Mouse (Mus musculus) CD4-positive, CD25-positive, alpha-beta regulatory T cell, adult 2 months (primary cell): ENCODE results near the gene Ttc28.

Source experiments
- DNase-seq: peaks from one replicate; pipeline ENCODE4 v3.0.0-alpha.2; 2012; ENCODE audit warnings: low read depth, low spot score

Ttc28 gene

DNA sequence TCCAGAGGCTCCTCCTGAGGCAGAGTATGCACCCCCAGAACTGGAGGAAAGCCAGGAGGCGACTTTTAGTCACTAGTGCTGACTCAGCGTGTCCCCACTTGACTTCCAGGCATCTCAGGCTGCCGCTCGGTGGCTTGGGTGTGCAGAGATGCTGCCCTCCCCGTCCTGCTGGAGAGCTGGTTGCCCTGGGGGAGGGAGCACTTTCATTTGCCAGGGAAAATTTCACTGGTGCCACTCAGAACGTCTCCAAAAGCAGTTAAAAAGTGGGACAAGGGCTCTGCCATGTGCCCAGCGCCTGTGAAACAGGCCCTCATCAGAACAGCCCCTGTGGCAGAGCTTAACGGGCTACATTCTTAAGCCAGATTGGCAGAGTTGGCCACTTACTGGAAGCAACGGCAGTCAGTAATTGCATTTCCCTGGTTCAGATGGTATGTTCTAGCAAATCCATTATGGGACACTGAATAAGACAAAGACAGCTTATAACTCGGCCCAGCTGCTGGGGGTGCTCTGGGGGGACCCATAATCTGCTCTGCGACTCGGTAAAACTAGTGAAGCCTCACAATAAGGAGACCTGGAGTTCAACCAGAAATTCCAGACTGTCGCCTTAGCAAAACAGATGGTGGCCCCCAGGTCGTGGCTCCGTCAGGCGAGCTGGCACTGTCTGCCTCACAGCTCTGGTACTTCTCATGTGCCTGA lies 321.5 kb downstream of the Ttc28 start:
- DNase-seq = peak; percentile 18

DNA sequence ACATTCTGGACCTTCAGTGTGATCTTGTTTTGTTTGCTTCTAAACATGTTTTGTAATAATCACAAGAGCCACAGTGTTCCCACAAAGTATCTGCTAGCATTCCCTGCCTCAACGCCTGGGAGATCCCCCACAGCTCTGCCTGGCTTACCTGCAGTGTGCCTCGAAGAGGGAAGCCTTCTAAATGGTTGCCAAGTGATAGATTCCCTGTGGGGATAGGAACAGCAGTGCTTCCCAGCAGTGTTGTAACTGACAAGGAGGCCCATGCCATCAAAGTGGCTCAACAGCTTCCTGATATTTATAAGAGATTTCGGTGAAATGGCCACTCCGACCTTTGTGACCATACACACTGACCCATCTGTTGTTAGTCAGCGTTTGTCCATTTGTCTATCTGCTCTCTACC lies 324.6 kb downstream of the Ttc28 start:
- DNase-seq = no peak

DNA sequence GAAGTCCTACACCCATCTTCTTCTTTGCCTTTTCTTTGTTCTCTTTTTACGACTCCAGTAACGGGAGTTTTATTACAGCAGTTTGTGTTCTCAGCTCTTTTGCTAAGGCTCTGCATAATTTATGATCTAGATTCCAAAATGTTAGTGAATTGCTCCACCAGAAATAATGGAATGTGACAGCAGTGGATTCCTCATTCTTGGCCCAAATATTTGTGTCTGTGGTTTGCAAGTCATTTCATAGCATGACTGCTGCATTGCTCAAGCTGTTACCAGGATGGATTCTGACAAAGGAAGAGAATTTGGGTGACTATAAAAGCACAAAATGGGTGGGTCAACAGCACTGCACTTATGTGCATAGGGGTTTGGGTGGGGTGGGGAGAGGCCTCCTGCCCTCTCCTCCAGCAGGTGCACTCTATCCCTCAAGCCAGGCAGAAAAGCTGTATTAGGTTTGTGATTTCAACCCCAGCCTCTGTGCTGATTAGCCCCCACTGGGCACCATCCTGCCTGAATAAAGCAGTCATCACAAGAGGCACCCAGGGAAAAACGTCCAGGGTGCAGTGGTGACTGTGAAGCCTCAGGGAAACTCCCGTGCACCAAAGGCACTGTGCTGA lies 325.5 kb downstream of the Ttc28 start:
- DNase-seq = no peak

DNA sequence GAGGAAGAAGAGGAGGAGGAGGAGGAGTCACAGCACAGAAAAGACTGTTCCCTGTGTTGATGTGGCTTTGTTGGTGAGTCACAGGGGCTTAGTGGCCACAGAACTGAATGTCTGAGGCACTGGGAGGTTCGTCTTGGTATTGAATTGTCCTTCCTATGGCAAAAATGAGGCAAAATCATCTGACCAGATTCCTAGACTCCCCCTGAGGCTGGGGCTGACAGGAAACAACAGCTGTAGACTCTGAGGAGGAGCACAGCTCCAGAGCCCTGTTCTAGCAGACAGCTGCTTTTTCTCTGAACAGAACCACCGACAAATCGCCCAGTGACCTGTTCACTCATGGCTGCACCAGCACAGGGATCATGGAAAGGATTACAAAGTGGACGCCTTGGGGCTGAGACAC lies 326.2 kb downstream of the Ttc28 start:
- no peak for DNase-seq

GRCm38 (mm10) chr5:111207924-111208659 lies 328.5 kb downstream of the Ttc28 start:
- DNase-seq = peak; percentile 62

GRCm38 (mm10) chr5:111208660-111208969 lies 329.0 kb downstream of the Ttc28 start:
- peak; percentile 79 for DNase-seq

- DNase-seq = no peak
Measured at GRCm38 (mm10) chr5:111213935-111214450, 334.4 kb downstream of the Ttc28 start.

GRCm38 (mm10) chr5:111214890-111215289 lies 335.3 kb downstream of the Ttc28 start:
- DNase-seq = no peak

GRCm38 (mm10) chr5:111215722-111216121 lies 336.1 kb downstream of the Ttc28 start:
- DNase-seq = no peak

- no peak for DNase-seq
Measured at GRCm38 (mm10) chr5:111216166-111216565, 336.6 kb downstream of the Ttc28 start.

GRCm38 (mm10) chr5:111217447-111218110 lies 338.0 kb downstream of the Ttc28 start:
- DNase-seq = no peak

- DNase-seq = no peak
Measured at GRCm38 (mm10) chr5:111218111-111218891, 338.7 kb downstream of the Ttc28 start.

DNA sequence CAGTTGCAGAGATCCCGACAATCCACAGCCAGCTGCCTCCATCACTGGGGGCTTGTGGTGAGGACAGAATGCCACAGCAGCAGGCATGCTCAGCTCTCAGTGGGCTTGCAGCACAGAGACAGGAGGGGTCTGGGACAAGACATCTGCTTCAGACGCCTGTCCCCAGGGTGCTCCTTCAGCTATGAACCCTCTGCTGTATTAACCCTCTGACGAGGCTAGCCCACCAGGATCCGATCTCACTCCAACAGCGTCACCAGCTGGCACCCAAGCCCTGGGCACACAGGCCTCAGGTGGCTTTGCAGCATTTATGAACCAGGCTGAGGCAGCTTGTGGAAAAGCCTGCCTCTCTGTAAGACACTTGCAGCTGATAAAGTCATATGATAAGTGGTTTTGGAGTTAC lies 339.4 kb downstream of the Ttc28 start:
- DNase-seq = no peak

DNA sequence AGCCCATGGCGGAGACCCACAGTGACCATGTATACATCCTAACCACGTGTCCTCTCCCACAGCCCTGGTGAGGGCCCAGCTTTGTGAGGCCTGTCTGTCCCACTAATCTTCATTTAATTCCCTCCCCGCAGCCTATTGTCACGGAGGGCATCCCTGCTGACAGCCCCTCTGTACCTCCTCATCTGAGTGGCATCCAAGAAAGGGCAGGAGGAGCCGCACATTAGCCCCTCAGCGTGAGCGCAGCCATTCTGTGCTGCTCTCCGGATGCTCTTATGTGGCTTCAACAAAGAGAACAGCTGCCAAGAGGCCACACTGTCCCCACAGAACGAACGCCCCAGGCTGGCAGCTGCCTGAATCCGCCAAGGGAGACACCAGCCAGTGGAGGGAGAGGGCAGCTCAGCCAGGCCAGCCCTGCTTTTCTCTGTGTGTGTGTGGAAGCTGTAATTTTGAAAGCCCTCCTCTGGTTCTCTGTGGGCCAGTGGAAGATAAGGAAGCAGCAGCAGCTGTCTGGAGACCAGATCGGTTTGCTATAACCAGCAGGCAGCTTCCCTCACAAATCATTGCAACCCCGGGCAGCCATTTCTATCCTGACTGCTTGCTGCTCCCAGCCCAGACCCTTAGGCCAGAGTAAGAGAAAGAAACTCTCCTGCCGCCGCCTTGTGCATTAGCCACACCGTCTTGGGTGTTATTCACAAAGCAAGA lies 341.2 kb downstream of the Ttc28 start:
- DNase-seq = no peak

DNA sequence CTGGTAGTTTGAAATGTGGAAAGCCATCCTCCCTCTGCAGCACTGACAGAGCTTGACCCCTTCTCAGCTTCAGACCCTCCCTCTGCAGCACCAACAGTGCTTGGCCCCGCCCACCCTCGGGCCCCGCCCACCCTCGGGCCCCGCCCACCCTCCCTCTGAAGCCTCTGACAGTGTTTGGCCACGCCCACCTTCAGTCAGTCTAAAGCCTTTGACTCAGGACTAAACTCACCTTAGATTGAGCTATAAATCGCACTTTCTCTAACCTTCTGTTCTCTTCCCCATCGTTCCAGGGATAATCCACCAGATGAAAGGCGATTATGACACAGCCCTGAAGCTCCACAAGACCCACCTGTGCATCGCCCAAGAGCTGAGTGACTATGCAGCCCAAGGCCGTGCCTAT lies 343.2 kb downstream of the Ttc28 start:
- DNase-seq = peak; percentile 27

DNA sequence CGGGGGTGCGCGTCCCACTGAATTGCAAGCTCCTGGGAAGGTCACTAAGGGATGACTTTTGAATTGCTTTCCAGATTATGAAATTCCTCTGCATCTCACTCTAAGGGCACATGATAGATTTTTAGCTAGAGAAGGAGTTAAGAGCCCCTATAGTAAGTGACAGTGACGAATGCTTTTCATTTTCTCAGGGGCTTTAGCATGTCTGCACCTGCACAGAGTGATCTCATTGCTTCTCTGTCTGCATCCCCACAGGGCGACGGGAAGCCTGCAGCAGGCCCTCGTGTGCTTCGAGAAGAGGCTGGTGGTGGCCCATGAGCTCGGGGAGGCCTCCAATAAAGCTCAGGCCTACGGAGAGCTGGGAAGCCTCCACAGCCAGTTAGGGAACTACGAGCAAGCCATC lies 345.7 kb downstream of the Ttc28 start:
- no peak for DNase-seq

GRCm38 (mm10) chr5:111226486-111226885 lies 346.9 kb downstream of the Ttc28 start:
- no peak for DNase-seq

DNA sequence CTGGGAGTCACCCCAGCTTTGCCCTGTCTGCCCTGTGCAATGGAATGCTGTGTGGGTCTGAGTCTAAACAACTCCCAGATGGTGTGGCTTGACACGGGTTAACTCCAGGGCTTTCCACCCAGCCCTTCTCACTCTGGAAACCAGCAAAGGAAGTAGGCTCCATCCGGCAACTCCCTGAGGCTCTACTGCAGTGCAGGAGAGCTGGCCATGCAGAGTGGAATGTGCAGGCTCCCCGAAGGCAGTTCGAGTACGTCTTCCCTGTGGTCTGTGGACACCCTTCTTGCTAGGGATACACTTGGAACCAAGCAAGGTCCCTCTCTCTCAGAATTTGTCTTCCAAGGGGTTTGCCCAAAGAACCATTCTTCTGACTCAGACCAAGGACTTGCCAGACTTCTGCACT lies 348.2 kb downstream of the Ttc28 start:
- no peak for DNase-seq

DNA sequence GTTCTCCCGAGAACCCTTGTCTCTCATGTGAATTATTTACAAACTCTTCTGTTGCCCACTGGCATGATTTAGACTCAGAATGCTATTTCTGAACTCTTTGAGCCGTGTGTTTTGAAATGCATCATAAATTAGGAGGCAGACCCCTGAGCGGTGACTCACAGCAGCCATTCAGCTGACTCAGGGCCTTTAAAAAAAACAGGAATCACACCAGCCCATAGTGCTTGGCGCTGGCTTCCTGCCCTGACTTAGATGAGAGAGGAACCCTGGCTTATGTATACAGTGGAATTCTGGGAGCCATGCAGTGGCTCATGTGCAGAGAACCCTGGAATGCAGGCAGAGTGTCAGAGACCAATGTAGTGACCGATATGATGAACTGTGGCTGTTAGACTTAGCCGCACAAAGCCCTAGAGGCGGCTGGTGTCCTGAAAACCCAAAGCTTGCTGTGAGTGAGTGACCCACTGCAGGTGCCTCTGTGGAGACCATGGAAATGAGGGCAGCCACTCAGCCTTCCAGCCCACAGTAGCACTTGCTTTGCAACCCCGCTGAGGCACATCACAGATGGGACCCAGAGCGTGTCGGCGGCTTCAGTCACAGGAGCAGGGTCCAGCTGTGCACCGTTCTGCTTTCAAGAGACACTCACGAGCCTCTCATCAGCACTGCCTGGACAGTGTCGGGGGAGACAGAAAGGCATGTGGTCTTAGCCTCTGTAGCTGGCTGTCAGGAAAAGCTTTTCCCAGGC lies 348.9 kb downstream of the Ttc28 start:
- no peak for DNase-seq

GRCm38 (mm10) chr5:111229041-111229394 lies 349.4 kb downstream of the Ttc28 start:
- DNase-seq = no peak
